Mouse (Mus musculus) yolk sac, embryonic 10.5 days (tissue): ENCODE measurements at regions not wholly inside any gene's neighbourhood (a gene's known extent, or its start where the extent isn't known, plus 50 kb on each side); places are given as distances from the start of the nearest gene placed in this dataset.
A peak's percentile ranks its signal among the peaks of the same experiment; 100 is the strongest.

Experiments used
- DNase-seq: peaks from one replicate; pipeline ENCODE4 v3.0.0-alpha.2; 2017; ENCODE audit warnings: low spot score

GRCm38 (mm10) chr9:43466883-43467282 is 156.2 kb downstream of the Trim29 start:
- DNase-seq, result no peak

- DNase-seq, result no peak
Observed at GRCm38 (mm10) chr9:43469215-43469614, 158.6 kb downstream of the Trim29 start.

- no peak for DNase-seq
Observed at GRCm38 (mm10) chr9:43472231-43472630, 161.6 kb downstream of the Trim29 start.

GRCm38 (mm10) chr9:43473164-43473563 is 162.5 kb downstream of the Trim29 start:
- no peak for DNase-seq

- no peak for DNase-seq
Observed at GRCm38 (mm10) chr9:43473601-43474302, 163.1 kb downstream of the Trim29 start.

- DNase-seq, result no peak
Observed at GRCm38 (mm10) chr9:43474303-43474643, 163.6 kb downstream of the Trim29 start.

- DNase-seq, result no peak
Observed at GRCm38 (mm10) chr9:43480826-43481591, 170.4 kb downstream of the Trim29 start.

GRCm38 (mm10) chr9:43482101-43483090 is 171.7 kb downstream of the Trim29 start:
- DNase-seq, result no peak

GRCm38 (mm10) chr9:43483195-43483594 is 172.5 kb downstream of the Trim29 start:
- DNase-seq, result no peak

GRCm38 (mm10) chr9:43483906-43484305 is 173.3 kb downstream of the Trim29 start:
- no peak for DNase-seq

- no peak for DNase-seq
Observed at GRCm38 (mm10) chr9:43486704-43487103, 176.1 kb downstream of the Trim29 start.

- DNase-seq, result no peak
Observed at GRCm38 (mm10) chr9:43489205-43489604, 178.6 kb downstream of the Trim29 start.

GRCm38 (mm10) chr9:43491024-43491751 is 180.5 kb downstream of the Trim29 start:
- DNase-seq, result peak; percentile 9

GRCm38 (mm10) chr9:43492236-43493000 is 181.8 kb downstream of the Trim29 start:
- no peak for DNase-seq

GRCm38 (mm10) chr9:43498596-43498995 is 187.9 kb downstream of the Trim29 start:
- no peak for DNase-seq

- no peak for DNase-seq
Observed at GRCm38 (mm10) chr9:43504270-43504932, 193.8 kb downstream of the Trim29 start.

GRCm38 (mm10) chr9:43505856-43506255 is 195.2 kb downstream of the Trim29 start:
- no peak for DNase-seq

- DNase-seq, result no peak
Observed at GRCm38 (mm10) chr9:43506276-43506675, 195.6 kb downstream of the Trim29 start.

- no peak for DNase-seq
Observed at GRCm38 (mm10) chr9:43512806-43513205, 202.2 kb downstream of the Trim29 start.

- DNase-seq, result no peak
Observed at GRCm38 (mm10) chr9:43514731-43515458, 204.2 kb downstream of the Trim29 start.
